14 mouse cellular contexts compared by ENCODE assay signal in genomic region chr5:107116821-107117220, GRCm38 (mm10).
A peak's percentile ranks its signal among the peaks of the same experiment; 100 is the strongest.
DNase-seq lines count a peak whose midpoint lies in the region; ATAC-seq and TF ChIP-seq lines count a peak whose summit lies in the region.
"Had no signal": no experiment of that assay in that cellular context is flagged by ENCODE, and none has a peak within 500 bp of the region (broad histone marks: within the 10 kb centered on the region; RNA-seq: fewer than 3 reads in every experiment).

No protein-coding gene starts in this region.

- H3K4me3 ChIP-seq in stomach, postnatal 0 days (ENCODE audit: low read depth, low read length), result no peak overlapping the region
- H3K4me3 ChIP-seq in hindbrain, embryonic 10.5 days, result no peak overlapping the region
- H3K4me3 ChIP-seq: left cerebral cortex, adult 2 months; myocyte had no signal

- peak; percentile 24 for TF ChIP-seq EP300 in stomach, postnatal 0 days (optimal IDR thresholded peaks at IDR 0.05)

- WGBS in stomach, postnatal 0 days, result 50% methylated on average over 3 of the region's 3 CpGs
- 77% methylated on average over 3 of the region's 3 CpGs for WGBS in hindbrain, embryonic 10.5 days

- H3K27ac ChIP-seq in stomach, postnatal 0 days (replicated peaks), result peak overlapping the region; percentile 86
- no peak overlapping the region for H3K27ac ChIP-seq in hindbrain, embryonic 10.5 days
- H3K27ac ChIP-seq: left cerebral cortex, adult 2 months; macrophage had no signal

- H3K9ac ChIP-seq in stomach, postnatal 0 days (ENCODE audit: low read length), result no peak overlapping the region

- peak; percentile 68 for DNase-seq in urinary bladder, postnatal 14 days (ENCODE audit: low spot score)
- no peak for DNase-seq in urinary bladder, postnatal 10 days (ENCODE audit: low spot score)
- peak; percentile 86 to 91 for DNase-seq in heart, adult 9 months (ENCODE audit: low spot score in 2 of 2)
- DNase-seq in kidney, postnatal 4 days, result peak; percentile 40 to 58
- DNase-seq in stomach, postnatal 0 days (ENCODE audit: low spot score), result no peak
- DNase-seq in hindbrain, embryonic 10.5 days (ENCODE audit: low spot score), result no peak
- no peak for DNase-seq in spleen, postnatal 36 days (ENCODE audit: low spot score in 2 of 2)
- no peak for DNase-seq in thymus, postnatal 36 days
- DNase-seq: adrenal gland, adult 8-10 months; cerebellum, adult 9-11 months; right cerebral cortex, postnatal 25 days had no signal

- TF ChIP-seq CTCF in stomach, postnatal 0 days (IDR thresholded peaks at IDR 0.05; ENCODE audit: low read depth), result no peak

- no peaks in the 10 kb centered on the region for H3K27me3 ChIP-seq in stomach, postnatal 0 days (ENCODE audit: control insufficient read depth, insufficient read depth, low read length)
- no peaks in the 10 kb centered on the region for H3K27me3 ChIP-seq in hindbrain, embryonic 10.5 days (ENCODE audit: insufficient read depth, poor library complexity, severe bottlenecking)

- 0 out of 2 replicates have a peak, but pooled peaks cover 2% of the 10 kb centered on the region for H3K4me1 ChIP-seq in stomach, postnatal 0 days (replicated peaks; ENCODE audit: control insufficient read depth, insufficient read depth)
- H3K4me1 ChIP-seq in hindbrain, embryonic 10.5 days (replicated peaks), result peaks cover 11% of the 10 kb centered on the region

- peaks cover 3% of the 10 kb centered on the region; the same call in 1 of the 2 replicates for H3K36me3 ChIP-seq in stomach, postnatal 0 days (ENCODE audit: control insufficient read depth, insufficient read depth, low read length)
- 0 out of 2 replicates have a peak, but pooled peaks cover 3% of the 10 kb centered on the region for H3K36me3 ChIP-seq in hindbrain, embryonic 10.5 days

- no peaks in the 10 kb centered on the region for H3K9me3 ChIP-seq in stomach, postnatal 0 days (ENCODE audit: control insufficient read depth, low read length)
- no peaks in the 10 kb centered on the region for H3K9me3 ChIP-seq in hindbrain, embryonic 10.5 days

- no peak overlapping the region for H3K4me2 ChIP-seq in stomach, postnatal 0 days (replicated peaks; ENCODE audit: low read depth)

- peak; percentile 65; the same call in 1 of the 2 replicates for ATAC-seq in stomach, postnatal 0 days (ENCODE audit: low FRiP score, low TSS enrichment)

Comparison
In these comparisons a context has a peak if more than half of its experiments do, and no peak if none do; other contexts are left out.
1. DNase-seq: peak in urinary bladder, postnatal 14 days (single experiment), heart, adult 9 months (2 of 2) and kidney, postnatal 4 days (2 of 2); none in urinary bladder, postnatal 10 days (single experiment), stomach, postnatal 0 days (single experiment), hindbrain, embryonic 10.5 days (single experiment), spleen, postnatal 36 days (0 of 2) and thymus, postnatal 36 days (0 of 2).